Mouse (Mus musculus): Measurements from ENCODE around the gene Polr2h.
A peak's percentile ranks its signal among the peaks of the same experiment; 100 is the strongest.
"Not testable (repeated sequence)": the region's sequence is repeated elsewhere in the genome, so short reads cannot be mapped to it uniquely, and the experiment has no call there.

Gene Polr2h

DNA sequence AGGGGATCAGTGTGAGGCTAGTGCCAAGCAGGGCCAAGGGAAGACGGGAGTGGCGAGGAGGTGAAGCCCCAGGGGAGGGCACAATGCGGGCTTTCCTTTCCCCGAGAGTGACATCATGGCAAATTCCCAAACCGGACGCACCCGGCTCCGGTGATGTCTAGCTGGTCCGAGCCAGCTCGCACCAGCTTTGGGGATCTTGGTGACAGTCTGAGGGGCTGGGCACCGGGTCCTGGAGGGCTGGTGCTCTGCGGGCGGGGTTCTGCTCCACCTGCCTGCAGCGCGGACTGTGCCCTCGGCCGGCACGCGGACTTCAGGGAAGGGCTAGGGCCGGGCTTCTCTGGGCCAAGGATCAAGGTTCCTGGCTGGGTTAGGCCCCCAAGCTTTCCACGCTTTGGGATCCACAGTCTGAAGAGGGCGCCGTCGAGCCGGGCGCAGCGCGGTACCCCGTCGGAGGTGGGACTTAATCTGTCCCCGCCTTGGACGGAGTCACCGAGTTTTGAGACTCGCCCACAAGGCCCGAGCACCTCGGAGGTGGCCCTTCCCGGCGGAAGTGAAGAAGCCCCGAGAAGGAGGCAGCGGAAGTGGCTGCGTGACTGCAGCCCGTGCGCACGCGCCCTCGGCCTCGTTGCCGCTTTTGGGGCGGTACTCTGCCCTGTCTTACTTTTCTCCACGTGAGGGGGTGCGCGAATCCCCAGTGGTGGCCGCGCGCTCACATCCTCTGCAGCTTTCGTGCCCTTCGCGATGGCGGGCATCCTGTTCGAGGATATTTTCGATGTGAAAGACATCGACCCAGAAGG lies at the start of gene Polr2h, which contains the start of gene Clcn2:
TSS of gene Polr2h (plus strand) at position 485 of the 797 bp plus-strand sequence.
TSS of gene Clcn2 (minus strand) at position 566 of the 797 bp plus-strand sequence.
- DNase-seq, result peak; percentile 95 to 97

GRCm38 (mm10) chr16:20668013-20668412 lies 49.5 kb upstream of the Polr2h start, which contains the start of gene Eif4g1:
Gene Eif4g1 (plus strand): TSS chr16:20668313.
- not testable (repeated sequence) for DNase-seq

DNA sequence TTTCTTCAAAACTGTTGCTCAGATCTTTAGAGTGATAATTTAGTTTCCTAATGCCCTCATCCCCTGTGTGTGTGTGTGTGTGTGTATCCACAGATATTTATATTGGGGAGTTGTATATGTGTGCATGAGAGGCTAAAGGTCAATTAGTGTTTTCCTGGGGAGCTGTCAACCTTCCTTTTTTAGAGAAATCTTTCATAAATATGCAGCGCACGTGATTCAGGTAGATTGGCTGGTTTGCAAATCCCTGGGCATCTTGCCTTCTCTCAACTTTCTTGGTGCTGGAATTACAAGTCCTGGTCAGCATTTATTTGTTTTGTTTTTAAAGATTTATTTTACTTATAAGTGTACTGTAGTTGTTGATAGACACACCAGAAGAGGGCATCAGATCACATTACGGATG lies 47.2 kb upstream of the Polr2h start:
- DNase-seq, result no peak

- DNase-seq, result no peak
Measured at GRCm38 (mm10) chr16:20671886-20672285, 45.6 kb upstream of the Polr2h start.

DNA sequence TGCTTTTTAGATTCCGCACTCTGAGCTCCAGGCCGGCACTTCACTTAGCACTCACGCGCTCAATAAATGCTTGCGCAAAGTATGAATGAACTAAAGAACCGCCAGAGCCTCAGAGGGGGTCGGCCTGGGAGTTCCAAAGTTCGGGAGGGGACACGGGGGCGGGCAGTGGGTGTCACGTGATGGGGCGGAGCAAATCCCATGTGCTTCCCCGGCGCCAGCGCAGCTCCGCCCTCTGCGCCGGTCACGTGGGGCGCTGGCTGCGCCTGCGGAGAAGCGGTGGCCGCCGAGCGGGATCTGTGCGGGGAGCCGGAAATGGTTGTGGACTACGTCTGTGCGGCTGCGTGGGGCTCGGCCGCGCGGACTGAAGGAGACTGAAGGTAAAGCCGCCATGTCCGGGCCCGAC lies 45.0 kb upstream of the Polr2h start:
- DNase-seq, result peak; percentile 93 to 97

DNA sequence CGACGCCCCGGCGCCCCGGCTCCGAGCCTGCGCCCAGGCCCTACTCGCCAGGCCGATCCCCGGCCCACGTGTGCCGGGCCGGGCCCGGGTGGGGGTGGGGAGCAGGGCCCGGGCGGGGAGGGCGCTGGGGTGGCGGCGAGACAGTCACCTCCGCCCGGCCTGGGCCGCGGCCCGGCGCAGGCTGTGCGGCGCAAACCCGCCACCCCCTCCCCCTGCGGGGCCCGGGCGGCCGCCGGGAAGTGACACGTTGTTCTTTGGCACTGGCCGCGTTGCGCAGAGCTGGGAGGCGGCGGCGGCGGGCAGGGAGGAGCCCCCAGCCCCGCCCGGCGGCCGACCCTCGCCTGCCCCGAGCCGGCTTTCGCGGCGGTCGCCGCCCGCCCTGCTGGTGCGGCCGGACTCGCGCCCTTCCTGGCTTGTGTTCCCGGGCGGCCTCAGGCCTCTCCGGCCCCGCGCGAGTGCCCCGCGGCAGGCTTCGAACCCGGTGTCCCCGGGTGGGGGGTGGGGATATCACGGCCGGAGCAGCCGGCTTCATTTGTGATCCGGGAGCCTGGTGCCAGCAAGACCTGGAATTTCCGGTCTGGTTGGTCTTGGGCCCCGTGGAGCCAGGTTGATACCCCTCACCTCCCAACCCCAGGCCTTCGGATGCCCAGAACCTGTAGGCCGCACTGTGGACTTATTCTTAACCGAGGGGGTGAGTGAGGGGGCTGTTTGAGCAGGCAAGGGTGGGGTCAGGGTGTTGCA lies 44.3 kb upstream of the Polr2h start:
- peak in 1 of 2 experiments; percentile 62 for DNase-seq

DNA sequence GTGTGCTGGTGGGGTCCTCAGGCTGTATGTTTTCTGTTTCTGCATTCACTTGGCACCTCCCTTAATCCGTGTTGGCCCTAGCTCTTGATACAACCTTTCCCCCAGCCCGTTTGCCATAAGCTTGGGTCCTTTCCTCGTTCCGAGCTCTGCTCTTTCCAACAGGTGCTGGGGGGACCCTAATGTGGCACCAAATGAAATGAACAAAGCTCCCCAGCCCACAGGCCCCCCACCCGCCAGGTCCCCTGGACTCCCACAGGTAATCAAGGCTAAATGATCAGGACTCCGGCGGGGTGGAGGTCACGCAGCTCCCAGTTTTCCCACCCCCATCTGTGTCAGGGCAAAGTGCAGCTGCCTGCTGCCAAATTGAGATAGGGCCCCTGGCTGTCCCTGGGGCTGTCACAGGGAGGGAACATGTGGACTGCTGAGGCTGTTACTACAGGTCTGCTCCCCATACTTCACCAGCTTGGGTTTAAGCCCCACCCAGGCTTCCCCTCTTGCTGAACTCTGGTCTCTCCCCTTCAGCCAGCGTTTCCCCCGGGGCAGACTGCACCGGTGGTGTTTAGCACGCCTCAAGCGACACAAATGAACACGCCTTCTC lies 43.7 kb upstream of the Polr2h start:
- no peak for DNase-seq

GRCm38 (mm10) chr16:20675213-20675612 lies 42.3 kb upstream of the Polr2h start:
- no peak for DNase-seq

DNA sequence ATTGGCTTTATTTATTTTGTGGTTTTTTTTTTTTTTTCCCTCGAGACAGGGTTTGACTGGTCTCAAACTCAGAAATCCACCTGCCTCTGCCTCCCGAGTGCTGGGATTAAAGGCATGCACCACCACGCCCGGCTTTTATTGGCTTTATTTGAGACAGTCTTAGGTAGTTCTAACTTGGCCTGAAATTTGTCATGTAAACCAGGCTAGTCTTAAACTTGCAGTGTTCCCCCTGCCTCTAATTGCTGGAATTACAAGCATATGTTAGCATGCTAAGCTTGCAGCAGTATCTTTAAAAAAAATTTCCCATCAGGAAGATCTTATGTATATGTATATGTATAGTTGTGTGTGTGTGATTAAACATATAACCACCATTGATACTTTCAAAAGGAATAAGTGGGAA lies 40.8 kb upstream of the Polr2h start:
- DNase-seq, result no peak

DNA sequence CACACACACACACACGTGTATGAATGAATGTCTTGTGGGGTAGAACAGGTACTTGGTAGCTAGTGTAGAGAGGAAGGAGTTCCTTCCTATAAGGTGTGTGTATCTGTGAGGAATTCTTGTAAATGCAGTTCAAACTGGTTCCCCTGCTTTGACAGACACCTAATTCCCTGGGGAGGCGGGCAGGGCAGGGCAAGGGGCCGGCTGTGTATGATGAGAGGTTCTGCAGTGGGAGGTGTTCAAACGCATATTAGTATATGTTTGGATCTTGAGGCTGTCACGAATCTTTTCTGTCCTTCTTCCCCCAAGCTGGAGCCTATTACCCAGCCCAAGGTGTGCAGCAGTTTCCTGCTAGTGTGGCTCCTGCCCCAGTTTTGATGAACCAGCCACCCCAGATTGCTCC lies 40.1 kb upstream of the Polr2h start:
- no peak for DNase-seq

DNA sequence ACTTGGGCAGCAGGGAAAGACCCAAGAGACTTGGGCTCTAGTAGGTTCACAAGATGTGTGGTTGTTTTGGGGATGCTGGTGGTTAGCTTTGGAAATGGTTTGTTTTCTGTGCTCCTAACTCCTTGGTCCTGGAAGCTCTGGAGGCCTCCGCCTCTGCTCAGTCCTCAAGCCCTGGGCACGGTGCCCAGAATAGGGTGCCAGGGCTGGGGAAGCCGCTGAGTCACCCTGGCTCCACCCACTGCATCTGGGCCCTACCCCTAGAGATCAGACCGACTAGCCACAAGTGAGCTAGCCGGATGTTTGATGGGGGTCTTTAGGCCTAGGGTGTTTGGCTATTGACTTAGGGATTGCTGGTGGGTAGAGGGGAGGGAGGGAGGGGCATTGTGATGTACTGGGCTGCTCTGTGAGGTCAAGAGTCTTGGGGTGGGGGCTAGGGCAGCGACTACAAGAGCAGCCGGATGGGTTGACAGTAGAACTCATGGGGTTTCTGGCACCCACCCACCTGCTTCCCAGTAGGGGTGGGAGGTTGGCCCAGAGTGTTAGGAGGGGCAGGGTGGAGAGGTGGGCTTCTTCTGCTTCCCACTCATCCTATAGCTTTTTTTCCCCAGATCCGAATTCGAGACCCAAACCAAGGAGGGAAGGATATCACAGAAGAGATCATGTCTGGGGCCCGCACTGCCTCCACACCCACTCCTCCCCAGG lies 39.3 kb upstream of the Polr2h start:
- DNase-seq, result peak; percentile 75 to 83

GRCm38 (mm10) chr16:20690774-20691173 lies 26.7 kb upstream of the Polr2h start:
- no peak for DNase-seq

- DNase-seq, result no peak
Measured at GRCm38 (mm10) chr16:20691617-20692016, 25.8 kb upstream of the Polr2h start.

DNA sequence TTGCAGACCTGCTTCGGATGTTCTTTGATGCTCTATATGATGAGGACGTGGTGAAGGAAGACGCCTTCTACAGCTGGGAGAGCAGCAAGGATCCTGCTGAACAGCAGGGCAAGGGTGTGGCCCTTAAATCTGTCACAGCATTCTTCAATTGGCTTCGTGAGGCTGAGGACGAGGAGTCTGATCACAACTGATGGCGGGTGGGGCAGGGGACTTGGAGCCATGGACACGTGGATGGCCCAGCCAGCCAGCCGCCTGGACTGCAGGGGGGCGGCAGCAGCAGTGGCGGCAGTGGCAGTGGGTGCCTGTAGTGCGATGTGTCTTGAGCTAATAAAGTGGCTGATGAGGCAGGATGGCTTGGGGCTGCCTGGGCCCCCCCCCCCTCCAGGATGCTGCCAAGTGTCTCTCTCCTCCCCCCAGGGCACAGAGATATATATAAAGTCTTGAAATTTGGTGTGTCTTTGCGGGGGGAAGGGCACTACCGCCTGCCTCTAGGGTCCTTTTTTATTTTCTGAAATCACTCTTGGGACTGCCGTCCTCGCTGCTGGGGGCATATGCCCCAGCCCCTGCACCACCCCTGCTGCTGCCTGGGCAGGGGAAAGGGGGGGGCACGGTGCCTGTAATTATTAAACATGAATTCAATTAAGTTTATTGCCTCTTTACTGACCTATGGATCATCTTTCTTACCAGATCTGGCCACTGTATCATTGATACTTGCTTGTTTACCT lies 25.1 kb upstream of the Polr2h start:
- DNase-seq, result peak in 1 of 2 experiments; percentile 21

DNA sequence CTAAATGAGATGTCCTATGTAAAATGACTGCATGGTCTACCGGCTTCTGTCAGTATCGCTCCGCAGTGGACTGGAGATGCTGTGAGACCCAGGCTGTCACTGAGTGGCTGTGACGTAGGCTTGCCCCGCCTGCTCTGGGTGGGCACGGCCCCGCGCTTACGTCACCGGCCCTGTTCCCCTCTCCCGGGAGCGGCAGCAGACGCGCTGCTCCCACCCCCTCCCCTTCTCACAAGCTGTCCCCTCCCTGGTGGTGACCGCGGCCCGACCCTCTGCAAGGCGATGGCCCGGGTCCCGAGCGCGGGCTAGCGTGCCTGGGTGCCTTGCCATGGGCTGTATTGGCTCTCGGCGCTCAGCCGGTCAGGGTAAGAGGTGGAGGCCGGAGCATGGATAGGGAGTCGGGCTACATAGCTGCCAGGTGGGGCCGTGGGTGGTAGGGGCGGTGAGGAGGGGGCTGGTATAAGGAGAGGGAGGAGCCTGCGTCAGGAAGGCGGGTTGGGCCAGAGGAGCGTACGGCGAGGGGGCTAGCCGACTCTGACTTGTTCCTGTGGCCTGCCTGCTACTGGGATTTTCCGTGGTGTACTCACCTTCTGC lies 24.3 kb upstream of the Polr2h start, which contains the start of gene Fam131a:
TSS of gene Fam131a (plus strand) at position 131 of the 591 bp plus-strand sequence.
- DNase-seq, result peak; percentile 92 to 94

DNA sequence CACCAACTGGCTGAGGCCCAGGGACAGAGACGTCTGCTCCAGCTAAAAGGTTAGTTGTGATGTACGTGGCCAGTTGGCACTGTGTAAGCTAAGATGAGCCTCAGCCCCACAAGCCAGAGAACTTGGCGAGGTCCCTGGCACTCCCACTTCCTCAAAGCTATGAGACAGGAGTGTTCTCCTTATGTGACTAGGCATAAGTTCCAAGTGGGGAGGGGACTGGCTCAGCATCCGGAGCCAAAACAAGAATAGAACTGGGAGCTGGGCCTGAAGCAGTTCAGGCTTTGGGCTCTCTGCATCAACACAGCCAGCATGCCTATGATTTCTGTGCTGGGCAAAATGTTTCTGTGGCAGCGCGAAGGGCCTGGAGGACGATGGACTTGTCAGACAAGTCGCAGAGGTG lies 22.7 kb upstream of the Polr2h start:
- peak; percentile 50 to 66 for DNase-seq

- peak; percentile 89 to 94 for DNase-seq
Measured at GRCm38 (mm10) chr16:20695622-20696323, 21.7 kb upstream of the Polr2h start.

DNA sequence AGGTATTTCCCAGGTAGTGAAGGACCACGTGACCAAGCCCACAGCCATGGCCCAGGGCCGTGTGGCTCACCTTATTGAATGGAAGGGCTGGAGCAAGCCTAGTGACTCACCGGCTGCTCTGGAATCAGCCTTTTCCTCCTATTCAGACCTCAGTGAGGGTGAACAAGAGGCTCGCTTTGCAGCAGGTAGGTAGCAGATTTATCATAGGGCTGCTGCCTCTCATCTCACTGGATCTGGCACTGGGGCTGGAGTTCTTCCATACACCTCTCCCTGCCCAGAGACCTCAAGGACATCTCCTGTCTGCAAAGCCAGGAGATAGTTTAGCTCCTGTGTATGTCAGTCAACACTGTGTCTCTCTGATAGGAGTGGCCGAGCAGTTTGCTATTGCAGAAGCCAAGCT lies 18.2 kb upstream of the Polr2h start:
- DNase-seq, result no peak

GRCm38 (mm10) chr16:20700036-20700435 lies 17.4 kb upstream of the Polr2h start:
- DNase-seq, result peak; percentile 69 to 70

DNA sequence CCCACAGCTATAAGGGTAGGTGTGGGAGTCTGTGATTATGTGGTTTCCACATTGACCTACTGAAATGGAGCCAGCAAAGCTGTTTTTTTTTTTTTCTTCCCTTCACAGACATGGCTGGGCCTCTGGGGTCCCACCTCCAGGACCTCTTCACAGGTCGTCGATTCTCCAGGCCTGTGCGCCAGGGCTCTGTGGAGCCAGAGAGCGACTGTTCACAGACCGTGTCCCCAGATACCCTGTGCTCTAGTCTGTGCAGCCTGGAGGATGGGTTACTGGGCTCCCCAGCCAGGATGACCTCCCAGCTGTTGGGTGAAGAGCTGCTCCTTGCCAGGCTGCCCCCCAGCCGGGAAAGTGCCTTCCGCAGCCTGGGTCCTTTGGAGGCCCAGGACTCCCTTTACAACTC lies 16.1 kb upstream of the Polr2h start:
- no peak for DNase-seq

All from cerebellum, postnatal 36 days (tissue).